In genomic region chr5:45419841-45420638, GRCm38 (mm10) we compare ENCODE assay signal across 10 mouse cellular contexts. TPM values are rescaled to one million over a fixed set of nuclear protein-coding genes. Genes with fewer than 3 reads are reported as not detected.
A peak's percentile ranks its signal among the peaks of the same experiment; 100 is the strongest.
DNase-seq lines count a peak whose midpoint lies in the region; ATAC-seq lines count a peak whose summit lies in the region.
"Had no signal": no experiment of that assay in that cellular context is flagged by ENCODE, and none has a peak within 500 bp of the region (broad histone marks: within the 10 kb centered on the region; RNA-seq: fewer than 3 reads in every experiment).

No protein-coding gene starts in this region.

- H3K9ac ChIP-seq in embryonic facial prominence, embryonic 12.5 days, result no peak overlapping the region
- H3K9ac ChIP-seq: embryonic facial prominence, embryonic 15.5 days had no signal

- WGBS in heart, embryonic 10.5 days, result 71% methylated on average over 10 of the region's 10 CpGs
- 72% methylated on average over 10 of the region's 10 CpGs for WGBS in embryonic facial prominence, embryonic 12.5 days

- no peak overlapping the region for H3K27ac ChIP-seq in heart, embryonic 10.5 days
- no peak overlapping the region for H3K27ac ChIP-seq in embryonic facial prominence, embryonic 12.5 days
- H3K27ac ChIP-seq: embryonic facial prominence, embryonic 15.5 days had no signal

- no peaks in the 10 kb centered on the region for H3K9me3 ChIP-seq in heart, embryonic 10.5 days
- H3K9me3 ChIP-seq in embryonic facial prominence, embryonic 12.5 days, result no peaks in the 10 kb centered on the region
- H3K9me3 ChIP-seq: embryonic facial prominence, embryonic 15.5 days had no signal

- H3K4me3 ChIP-seq in heart, embryonic 10.5 days, result no peak overlapping the region
- no peak overlapping the region for H3K4me3 ChIP-seq in embryonic facial prominence, embryonic 12.5 days
- H3K4me3 ChIP-seq: embryonic facial prominence, embryonic 15.5 days had no signal

- no peak overlapping the region for H3K4me2 ChIP-seq in embryonic facial prominence, embryonic 12.5 days (replicated peaks)
- H3K4me2 ChIP-seq: embryonic facial prominence, embryonic 15.5 days had no signal

- H3K36me3 ChIP-seq in heart, embryonic 10.5 days, result no peaks in the 10 kb centered on the region
- H3K36me3 ChIP-seq in embryonic facial prominence, embryonic 12.5 days, result no peaks in the 10 kb centered on the region
- H3K36me3 ChIP-seq: embryonic facial prominence, embryonic 15.5 days had no signal

- peak; percentile 14 for DNase-seq in heart, postnatal 4 days
- no peak for DNase-seq in heart, embryonic 10.5 days (ENCODE audit: low spot score)
- DNase-seq in R1 (ENCODE audit: low read depth, low spot score), result peak; percentile 57
- peak; percentile 57 to 82 for DNase-seq in kidney, postnatal 25 days
- peak; percentile 32 to 69 for DNase-seq in spleen, postnatal 4 days (ENCODE audit: low spot score in 2 of 2)
- no peak for DNase-seq in right cerebral cortex, postnatal 14 days
- DNase-seq in frontal cortex, postnatal 36 days (ENCODE audit: low spot score in 2 of 2), result no peak

- ATAC-seq in embryonic facial prominence, embryonic 12.5 days (ENCODE audit: insufficient number of reproducible peaks, insufficient read depth, low FRiP score, low TSS enrichment), result peak; percentile 41; the same call in 1 of the 2 replicates

- peaks cover 7% of the 10 kb centered on the region for H3K4me1 ChIP-seq in heart, embryonic 10.5 days
- H3K4me1 ChIP-seq in embryonic facial prominence, embryonic 12.5 days, result no peaks in the 10 kb centered on the region; the same call in 1 of the 2 replicates
- H3K4me1 ChIP-seq: embryonic facial prominence, embryonic 15.5 days had no signal

- no peaks in the 10 kb centered on the region for H3K27me3 ChIP-seq in heart, embryonic 10.5 days (ENCODE audit: insufficient read depth, poor library complexity, severe bottlenecking)
- H3K27me3 ChIP-seq in embryonic facial prominence, embryonic 12.5 days, result no peaks in the 10 kb centered on the region
- H3K27me3 ChIP-seq: embryonic facial prominence, embryonic 15.5 days had no signal

RNA-seq across cellular contexts. Expression of gene Qdpr, which starts 30.0 kb away (rescaled TPM):
- total RNA-seq in heart, postnatal 4 days (2021), result 10 to 100 TPM; 72.7 to 81.2 TPM
- polyA plus RNA-seq in heart, embryonic 10.5 days (2016; fragmentation: Nextera tagmentation; extraction: Ambion mirVana), result 110 and 116 TPM in 2 replicates
- polyA plus RNA-seq in embryonic facial prominence, embryonic 12.5 days (2016; fragmentation: Nextera tagmentation; extraction: Ambion mirVana), result 132 and 136 TPM in 2 replicates

RNA-seq across cellular contexts. Expression of gene Clrn2, which starts 33.5 kb away (rescaled TPM):
- total RNA-seq in heart, postnatal 4 days (2021), result not detected
- polyA plus RNA-seq in heart, embryonic 10.5 days (2016; fragmentation: Nextera tagmentation; extraction: Ambion mirVana), result not detected in 2 replicates
- polyA plus RNA-seq in embryonic facial prominence, embryonic 12.5 days (2016; fragmentation: Nextera tagmentation; extraction: Ambion mirVana), result not detected in 2 replicates
- polyA plus RNA-seq: neural tube, embryonic 14.5 days had no signal

Comparison
In these comparisons a context has a peak if more than half of its experiments do, and no peak if none do; other contexts are left out.
1. DNase-seq: peak in heart, postnatal 4 days (single experiment), R1 (single experiment), kidney, postnatal 25 days (2 of 2) and spleen, postnatal 4 days (2 of 2); none in heart, embryonic 10.5 days (single experiment), right cerebral cortex, postnatal 14 days (single experiment) and frontal cortex, postnatal 36 days (0 of 2).